Mouse (Mus musculus): Measurements from ENCODE around the gene Shank3.

The Shank3 gene

GRCm38 (mm10) chr15:89477806-89478205 is 21.6 kb upstream of the Shank3 start:
- no peak for DNase-seq

GRCm38 (mm10) chr15:89478622-89479021 is 20.8 kb upstream of the Shank3 start:
- DNase-seq, result no peak

GRCm38 (mm10) chr15:89480584-89480983 is 18.8 kb upstream of the Shank3 start:
- DNase-seq, result no peak

DNA sequence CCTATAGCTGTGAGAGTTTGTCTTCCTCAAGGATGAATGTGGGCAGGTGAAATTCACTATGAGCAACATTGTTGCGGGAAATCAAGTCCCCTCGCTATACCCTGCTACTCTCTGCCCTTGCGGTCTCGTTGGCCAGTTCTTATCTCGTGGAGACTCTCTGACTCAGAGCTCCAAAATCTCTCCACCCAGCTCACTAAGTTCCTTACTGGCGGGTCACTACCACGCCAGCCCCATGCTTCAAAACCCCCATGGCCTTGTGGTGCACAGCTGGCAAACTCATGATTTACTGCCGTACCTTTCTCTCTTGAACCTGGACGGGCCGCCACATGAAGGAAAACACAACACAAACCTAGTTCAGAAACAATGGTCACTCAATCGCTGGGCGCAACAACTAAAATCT is 11.2 kb upstream of the Shank3 start:
- DNase-seq, result no peak

- no peak for DNase-seq
These were observed 10.8 kb upstream of the Shank3 start for GRCm38 (mm10) chr15:89488611-89489117.

DNA sequence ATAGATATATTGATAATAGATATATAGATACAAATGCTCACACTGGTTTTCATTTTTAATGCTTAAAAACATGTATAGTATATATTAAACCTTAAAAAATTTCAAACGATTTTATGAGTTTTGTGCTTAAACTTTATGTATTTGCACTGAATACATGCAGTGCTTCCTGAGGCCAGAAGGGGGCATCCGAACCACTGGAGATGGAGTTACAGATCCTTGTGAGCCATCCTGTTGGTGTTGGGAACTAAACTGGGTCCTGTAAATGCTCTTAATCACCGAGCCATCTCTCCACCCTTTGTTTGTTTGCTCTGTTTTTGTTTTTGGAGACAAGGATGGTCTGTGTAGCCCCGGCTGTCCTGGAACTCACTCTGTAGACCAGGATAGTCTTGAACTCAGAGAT is 4.5 kb upstream of the Shank3 start:
- no peak for DNase-seq

DNA sequence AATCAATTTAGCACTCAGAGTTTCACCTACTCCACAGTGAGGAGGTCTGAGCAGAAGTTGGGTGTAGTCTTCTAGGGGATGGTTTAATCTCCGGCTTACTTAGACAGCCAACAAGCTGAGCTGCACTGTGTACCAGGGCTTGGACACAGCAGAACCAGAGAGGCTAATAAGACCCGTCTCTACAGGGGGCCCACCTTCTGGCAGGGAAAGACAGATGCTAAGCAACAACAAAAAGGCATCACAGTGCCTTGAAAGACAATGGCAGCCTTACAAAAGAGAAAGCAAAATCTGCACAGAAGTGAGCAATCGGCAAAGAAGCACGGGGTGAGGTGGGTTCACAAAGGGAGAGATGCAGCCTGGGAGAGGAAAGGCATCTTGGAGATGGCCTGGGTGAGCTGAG is 3.3 kb upstream of the Shank3 start:
- no peak for DNase-seq

DNA sequence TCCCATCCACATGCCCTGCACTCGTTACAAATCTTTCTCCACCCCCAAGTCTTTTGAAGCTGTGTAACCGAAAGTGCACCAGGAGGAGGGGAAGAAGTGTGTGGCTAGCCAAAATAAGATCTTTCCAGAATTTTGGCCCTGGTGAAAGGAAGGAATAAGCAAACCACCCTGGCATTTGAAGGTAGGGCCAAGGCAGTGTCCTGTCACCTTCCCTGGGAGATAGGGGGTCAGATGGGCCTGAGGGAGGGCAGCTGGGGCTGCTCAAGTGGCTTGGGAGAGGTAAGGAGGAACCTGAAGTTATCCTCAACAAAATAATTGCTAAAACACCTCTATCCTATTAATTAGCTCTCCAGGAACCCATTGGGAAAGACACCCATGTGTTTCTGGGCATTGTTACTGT is 2.6 kb upstream of the Shank3 start:
- no peak for DNase-seq

GRCm38 (mm10) chr15:89497391-89498048 is 1.9 kb upstream of the Shank3 start:
- DNase-seq, result no peak

GRCm38 (mm10) chr15:89498049-89498960 is 1.1 kb upstream of the Shank3 start:
- DNase-seq, result peak; percentile 81

DNA sequence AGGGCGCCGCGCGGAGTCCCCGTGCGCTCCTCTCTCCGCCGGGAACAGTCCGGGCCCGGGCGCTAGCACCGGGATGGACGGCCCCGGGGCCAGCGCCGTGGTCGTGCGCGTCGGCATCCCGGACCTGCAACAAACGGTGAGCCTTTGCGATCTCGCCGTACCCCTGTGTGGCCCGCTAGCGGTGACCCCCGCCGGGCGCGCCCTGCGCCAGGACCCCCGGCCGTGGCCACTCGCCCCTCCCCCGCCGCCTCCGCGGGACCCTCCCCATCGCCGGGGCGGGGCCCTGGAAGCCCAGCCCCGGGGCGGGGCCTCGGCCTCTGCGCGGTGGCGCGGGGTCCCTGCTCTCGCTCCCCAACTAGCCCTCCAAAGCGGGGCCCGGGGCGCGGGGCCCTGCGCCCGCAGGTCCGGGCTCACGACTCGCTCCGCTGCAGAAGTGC is 379 bp downstream of the Shank3 start:
- peak; percentile 80 for DNase-seq

DNA sequence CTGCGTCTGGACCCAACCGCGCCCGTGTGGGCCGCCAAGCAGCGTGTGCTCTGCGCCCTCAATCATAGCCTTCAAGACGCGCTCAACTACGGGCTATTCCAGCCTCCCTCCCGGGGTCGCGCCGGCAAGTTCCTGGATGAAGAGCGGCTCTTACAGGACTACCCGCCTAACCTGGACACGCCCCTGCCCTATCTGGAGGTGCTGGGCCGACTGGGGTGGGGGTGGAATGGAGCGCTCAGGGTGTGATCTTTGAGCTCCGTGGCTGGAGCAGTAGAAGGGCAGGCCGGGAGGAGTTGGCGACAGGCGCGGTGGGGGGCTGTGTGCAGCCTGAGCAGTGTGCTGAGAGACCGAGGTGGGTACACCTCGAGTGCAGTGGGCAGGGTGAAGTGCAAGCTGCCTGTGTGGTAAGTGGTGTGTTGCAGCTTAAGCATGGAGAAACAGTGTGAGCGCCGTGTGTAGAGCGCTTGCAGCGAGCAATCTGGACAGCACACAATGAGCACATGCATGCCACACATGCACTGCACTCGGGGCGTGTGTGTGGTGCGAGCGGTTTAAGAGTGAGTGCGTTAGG is 883 bp downstream of the Shank3 start:
- peak; percentile 33 for DNase-seq

DNA sequence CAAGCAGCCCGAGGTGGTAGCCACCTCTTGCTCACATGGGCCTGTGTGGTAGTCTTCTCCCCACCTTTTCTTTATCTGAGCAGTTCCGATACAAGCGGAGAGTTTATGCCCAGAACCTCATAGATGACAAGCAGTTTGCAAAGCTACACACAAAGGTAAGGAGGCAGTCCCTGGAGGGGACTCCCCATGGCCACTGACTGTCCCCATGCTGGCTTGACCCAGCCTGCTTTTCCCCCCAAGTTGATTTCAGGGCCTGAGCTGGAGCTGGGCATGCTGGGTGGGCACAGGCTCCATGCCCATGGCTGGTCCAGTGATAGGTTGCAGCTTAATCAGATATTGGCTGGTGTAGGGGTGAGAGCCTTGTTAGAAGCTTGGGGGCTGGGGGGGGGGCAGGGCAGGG is 1.9 kb downstream of the Shank3 start:
- no peak for DNase-seq

DNA sequence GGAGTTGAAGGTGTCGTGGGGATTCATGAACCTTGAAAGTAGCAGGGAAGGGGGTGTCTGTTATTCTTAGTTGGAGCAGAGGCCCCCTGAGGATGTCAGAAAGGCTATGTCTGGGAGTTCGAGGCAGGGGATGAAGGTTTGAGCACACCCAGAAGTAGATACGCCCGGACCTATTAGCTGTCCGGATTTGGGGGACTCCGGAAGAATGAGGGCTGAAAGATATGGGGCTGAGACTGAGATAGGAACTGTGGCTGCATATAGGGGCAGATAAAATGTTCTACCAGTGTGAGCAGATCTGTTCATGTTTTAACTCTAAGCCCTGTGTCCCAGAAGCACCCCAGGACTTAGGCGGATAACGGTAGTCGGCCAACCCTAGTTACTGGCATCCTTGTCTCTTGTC is 5.4 kb downstream of the Shank3 start:
- no peak for DNase-seq

- no peak for DNase-seq
These were observed 8.3 kb downstream of the Shank3 start for GRCm38 (mm10) chr15:89507751-89508150.

DNA sequence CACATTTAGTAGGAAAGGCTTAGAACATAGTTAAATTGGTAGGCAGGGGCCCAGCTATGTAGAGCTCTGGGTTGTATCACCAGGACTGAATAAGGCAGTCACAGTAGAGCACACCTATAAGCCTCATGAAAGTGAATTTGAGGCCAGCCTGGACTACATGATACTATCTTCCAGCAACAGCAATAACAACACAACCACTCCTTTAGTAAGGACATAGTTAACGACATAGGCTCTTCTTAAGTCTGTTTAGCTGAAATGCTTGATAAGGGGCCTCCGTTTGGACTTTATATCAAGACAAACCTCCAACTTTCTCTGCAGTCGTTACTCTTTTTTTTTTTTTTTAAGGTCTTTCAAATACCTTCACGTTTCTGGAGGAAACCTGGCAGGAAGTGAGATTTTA is 13.3 kb downstream of the Shank3 start:
- DNase-seq, result no peak

- no peak for DNase-seq
These were observed 22.5 kb downstream of the Shank3 start for GRCm38 (mm10) chr15:89521951-89522350.

DNA sequence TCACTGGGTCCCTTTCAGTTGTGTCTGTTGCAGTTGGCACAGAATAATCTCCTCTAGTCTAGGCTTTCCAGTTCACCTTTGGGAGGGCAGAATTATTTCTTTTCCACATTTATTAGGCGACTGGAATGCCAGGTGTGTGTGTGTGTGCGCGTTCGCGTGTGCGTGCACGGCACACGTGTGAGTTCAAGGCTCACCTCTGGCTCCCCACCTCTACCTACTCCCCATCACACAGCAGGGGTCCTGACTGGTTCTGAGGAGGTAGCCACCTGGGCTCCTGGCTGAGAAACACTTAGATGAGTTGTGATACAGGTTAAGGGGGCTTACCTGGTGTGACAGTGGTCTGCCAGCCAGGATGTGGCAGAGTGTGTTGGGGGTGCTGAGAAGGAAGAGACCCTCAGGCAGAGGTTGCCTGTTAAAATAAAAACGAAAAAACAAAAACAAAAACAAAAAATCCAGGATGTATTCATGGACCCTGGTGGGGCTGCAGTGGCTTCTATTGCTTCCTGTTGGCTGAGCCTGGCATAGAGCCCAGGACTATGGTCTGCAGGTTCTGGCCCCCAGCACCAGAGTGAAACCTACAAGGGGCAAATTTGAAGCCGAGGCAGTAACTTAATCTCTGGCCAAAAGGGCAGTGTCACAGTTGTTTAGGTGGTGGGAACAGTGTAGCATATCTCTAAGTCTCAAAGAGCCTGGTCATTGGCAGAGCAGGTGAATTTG is 23.3 kb downstream of the Shank3 start:
- no peak for DNase-seq

- no peak for DNase-seq
These were observed 23.9 kb downstream of the Shank3 start for GRCm38 (mm10) chr15:89523283-89523832.

- DNase-seq, result no peak
These were observed 24.7 kb downstream of the Shank3 start for GRCm38 (mm10) chr15:89524001-89524571.

GRCm38 (mm10) chr15:89524611-89525415 is 25.4 kb downstream of the Shank3 start:
- no peak for DNase-seq
